Mouse (Mus musculus): ENCODE results near the gene Ifna1. TPM values are rescaled to one million over a fixed set of nuclear protein-coding genes. Genes with fewer than 3 reads are reported as not detected.
A peak's percentile ranks its signal among the peaks of the same experiment; 100 is the strongest.

Gene Ifna1
- polyA plus RNA-seq, 1 experiment = not detected

GRCm38 (mm10) chr4:88872691-88873090, 22.8 kb downstream of the Ifna1 start:
- H3K27ac ChIP-seq (ENCODE audit: insufficient read depth, low read length) = no peak overlapping the region
- no peaks in the 10 kb centered on the region for H3K27me3 ChIP-seq (ENCODE audit: control insufficient read depth, insufficient read depth, low read length)
- no peaks in the 10 kb centered on the region for H3K36me3 ChIP-seq (ENCODE audit: control insufficient read depth, insufficient read depth, low read length)
- DNase-seq (ENCODE audit: low read depth in 1 of 2, low spot score in 2 of 2) = no peak
- no peak overlapping the region for H3K4me3 ChIP-seq (ENCODE audit: extremely low read depth, insufficient read depth, insufficient read length)
- 0 out of 2 replicates have a peak, but pooled peaks cover under 1% of the 10 kb centered on the region for H3K4me1 ChIP-seq (ENCODE audit: control insufficient read depth, insufficient read depth, insufficient read length)
- 3% methylated on average over 2 of the region's 2 CpGs for WGBS
- no peak for TF ChIP-seq CTCF (IDR thresholded peaks at IDR 0.05; ENCODE audit: extremely low read depth, insufficient read depth, insufficient read length, insufficient replicate concordance)
- no peak for TF ChIP-seq POLR2A (IDR thresholded peaks at IDR 0.05; ENCODE audit: low read depth, low read length)

GRCm38 (mm10) chr4:88875435-88876095, 25.7 kb downstream of the Ifna1 start:
- Histone ChIP-seq H3K27me3 (ENCODE audit: control insufficient read depth, insufficient read depth, low read length) (no peaks in the 10 kb centered on the region), H3K36me3 (ENCODE audit: control insufficient read depth, insufficient read depth, low read length) (no peaks in the 10 kb centered on the region), H3K4me3 (ENCODE audit: extremely low read depth, insufficient read depth, insufficient read length) (no peak overlapping the region), H3K4me1 (ENCODE audit: control insufficient read depth, insufficient read depth, insufficient read length) (no peaks in the 10 kb centered on the region), H3K27ac (ENCODE audit: insufficient read depth, low read length) (no peak overlapping the region)
- DNase-seq (ENCODE audit: low read depth in 1 of 2, low spot score in 2 of 2) = no peak
- 56% methylated on average over 4 of the region's 4 CpGs for WGBS
- no peak for TF ChIP-seq CTCF (IDR thresholded peaks at IDR 0.05; ENCODE audit: extremely low read depth, insufficient read depth, insufficient read length, insufficient replicate concordance)
- no peak for TF ChIP-seq POLR2A (IDR thresholded peaks at IDR 0.05; ENCODE audit: low read depth, low read length)

- H3K27me3 ChIP-seq (ENCODE audit: control insufficient read depth, insufficient read depth, low read length) = no peaks in the 10 kb centered on the region
- no peak for DNase-seq (ENCODE audit: low read depth in 1 of 2, low spot score in 2 of 2)
- H3K27ac ChIP-seq (ENCODE audit: insufficient read depth, low read length) = no peak overlapping the region
- 63% methylated on average over 4 of the region's 4 CpGs for WGBS
- no peaks in the 10 kb centered on the region for H3K36me3 ChIP-seq (ENCODE audit: control insufficient read depth, insufficient read depth, low read length)
- no peak overlapping the region for H3K4me3 ChIP-seq (ENCODE audit: extremely low read depth, insufficient read depth, insufficient read length)
- TF ChIP-seq POLR2A (IDR thresholded peaks at IDR 0.05; ENCODE audit: low read depth, low read length) = no peak
- TF ChIP-seq CTCF (IDR thresholded peaks at IDR 0.05; ENCODE audit: extremely low read depth, insufficient read depth, insufficient read length, insufficient replicate concordance) = no peak
- H3K4me1 ChIP-seq (ENCODE audit: control insufficient read depth, insufficient read depth, insufficient read length) = no peaks in the 10 kb centered on the region
Measured at GRCm38 (mm10) chr4:88876520-88876919, 26.6 kb downstream of the Ifna1 start.

GRCm38 (mm10) chr4:88878246-88878645, 28.4 kb downstream of the Ifna1 start:
- H3K4me1 ChIP-seq (ENCODE audit: control insufficient read depth, insufficient read depth, insufficient read length) = no peaks in the 10 kb centered on the region
- no peak overlapping the region for H3K27ac ChIP-seq (ENCODE audit: insufficient read depth, low read length)
- DNase-seq (ENCODE audit: low read depth in 1 of 2, low spot score in 2 of 2) = peak in 1 of 2 experiments; percentile 10
- WGBS = 11% methylated on average over 10 of the region's 10 CpGs
- TF ChIP-seq POLR2A (IDR thresholded peaks at IDR 0.05; ENCODE audit: low read depth, low read length) (no peak), CTCF (IDR thresholded peaks at IDR 0.05; ENCODE audit: extremely low read depth, insufficient read depth, insufficient read length, insufficient replicate concordance) (no peak)
- no peaks in the 10 kb centered on the region for H3K36me3 ChIP-seq (ENCODE audit: control insufficient read depth, insufficient read depth, low read length)
- H3K27me3 ChIP-seq (ENCODE audit: control insufficient read depth, insufficient read depth, low read length) = no peaks in the 10 kb centered on the region
- no peak overlapping the region; the same call in 1 of the 2 replicates for H3K4me3 ChIP-seq (ENCODE audit: extremely low read depth, insufficient read depth, insufficient read length)

GRCm38 (mm10) chr4:88878772-88879171, 28.9 kb downstream of the Ifna1 start:
- WGBS = 59% methylated on average over 4 of the region's 4 CpGs
- H3K27ac ChIP-seq (ENCODE audit: insufficient read depth, low read length) = no peak overlapping the region
- no peak for TF ChIP-seq CTCF (IDR thresholded peaks at IDR 0.05; ENCODE audit: extremely low read depth, insufficient read depth, insufficient read length, insufficient replicate concordance)
- TF ChIP-seq POLR2A (IDR thresholded peaks at IDR 0.05; ENCODE audit: low read depth, low read length) = no peak
- H3K27me3 ChIP-seq (ENCODE audit: control insufficient read depth, insufficient read depth, low read length) = no peaks in the 10 kb centered on the region
- DNase-seq (ENCODE audit: low read depth in 1 of 2, low spot score in 2 of 2) = no peak
- no peak overlapping the region for H3K4me3 ChIP-seq (ENCODE audit: extremely low read depth, insufficient read depth, insufficient read length)
- H3K36me3 ChIP-seq (ENCODE audit: control insufficient read depth, insufficient read depth, low read length) = no peaks in the 10 kb centered on the region
- no peaks in the 10 kb centered on the region for H3K4me1 ChIP-seq (ENCODE audit: control insufficient read depth, insufficient read depth, insufficient read length)

GRCm38 (mm10) chr4:88880101-88880500, 30.2 kb downstream of the Ifna1 start, which contains the start of gene Ifne:
Gene Ifne, minus strand, starts transcription at chr4:88880201.
- H3K27me3 ChIP-seq (ENCODE audit: control insufficient read depth, insufficient read depth, low read length) = no peaks in the 10 kb centered on the region
- no peak for DNase-seq (ENCODE audit: low read depth in 1 of 2, low spot score in 2 of 2)
- no peak within 1 kb of the TSS for H3K27ac ChIP-seq (ENCODE audit: insufficient read depth, low read length)
- 89% methylated on average over 8 of the region's 8 CpGs for WGBS
- no peaks in the 10 kb centered on the region for H3K36me3 ChIP-seq (ENCODE audit: control insufficient read depth, insufficient read depth, low read length)
- no peak within 1 kb of the TSS for H3K4me3 ChIP-seq (ENCODE audit: extremely low read depth, insufficient read depth, insufficient read length)
- no peak for TF ChIP-seq CTCF (IDR thresholded peaks at IDR 0.05; ENCODE audit: extremely low read depth, insufficient read depth, insufficient read length, insufficient replicate concordance)
- TF ChIP-seq POLR2A (IDR thresholded peaks at IDR 0.05; ENCODE audit: low read depth, low read length) = no peak
- no peaks in the 10 kb centered on the region for H3K4me1 ChIP-seq (ENCODE audit: control insufficient read depth, insufficient read depth, insufficient read length)

- Histone ChIP-seq H3K4me3 (ENCODE audit: extremely low read depth, insufficient read depth, insufficient read length) (no peak overlapping the region), H3K4me1 (ENCODE audit: control insufficient read depth, insufficient read depth, insufficient read length) (no peaks in the 10 kb centered on the region), H3K27me3 (ENCODE audit: control insufficient read depth, insufficient read depth, low read length) (no peaks in the 10 kb centered on the region), H3K27ac (ENCODE audit: insufficient read depth, low read length) (no peak overlapping the region), H3K36me3 (ENCODE audit: control insufficient read depth, insufficient read depth, low read length) (no peaks in the 10 kb centered on the region)
- no peak for DNase-seq (ENCODE audit: low read depth in 1 of 2, low spot score in 2 of 2)
- TF ChIP-seq CTCF (IDR thresholded peaks at IDR 0.05; ENCODE audit: extremely low read depth, insufficient read depth, insufficient read length, insufficient replicate concordance) (no peak), POLR2A (IDR thresholded peaks at IDR 0.05; ENCODE audit: low read depth, low read length) (no peak)
Measured at GRCm38 (mm10) chr4:88888236-88888635, 38.3 kb downstream of the Ifna1 start.

Data from spleen, adult 2 months (tissue).